Mouse (Mus musculus) embryonic fibroblast, embryonic 13.5 days (primary cell): ENCODE measurements around the gene S100a13.

Source experiments
- CTCF ChIP-seq: IDR thresholded peaks from 2 replicates; pipeline ENCODE4 v1.5.1; 2011; ENCODE audit warnings: mild to moderate bottlenecking, control low read depth, low read length, moderate library complexity, borderline replicate concordance; ENCODE audit not compliant: insufficient read depth
- POLR2A ChIP-seq: IDR thresholded peaks from 2 replicates; pipeline ENCODE4 v1.6.1; 2011; ENCODE audit warnings: low read depth, mild to moderate bottlenecking, control low read depth, low read length, moderate library complexity

DNA sequence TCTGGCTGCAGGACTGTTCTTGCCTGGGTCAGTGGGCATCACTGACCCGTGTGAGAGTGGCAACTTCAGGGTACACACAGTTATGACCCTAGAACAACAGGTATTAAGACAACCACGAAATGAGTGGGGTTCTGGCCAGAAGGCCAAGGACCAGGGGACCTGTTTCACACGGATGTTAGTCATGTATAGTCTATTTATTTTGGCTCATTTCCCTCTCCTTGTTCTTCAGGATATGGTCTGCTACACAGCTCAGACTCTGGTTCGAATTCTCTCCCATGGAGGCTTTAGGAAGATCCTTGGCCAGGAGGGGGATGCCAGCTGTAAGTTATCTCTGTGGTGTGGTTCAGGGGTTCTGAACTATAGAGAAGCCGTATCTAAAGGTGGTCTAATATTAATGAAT is 27.2 kb upstream of the S100a13 start:
- TF ChIP-seq POLR2A (no peak), CTCF (no peak)
